Mouse (Mus musculus): ENCODE results near the gene Dhx29. TPM values are rescaled to one million over a fixed set of nuclear protein-coding genes. Genes with fewer than 3 reads are reported as not detected.
A peak's percentile ranks its signal among the peaks of the same experiment; 100 is the strongest.

The Dhx29 gene
- total and polyA plus RNA-seq, 3 experiments = 13.0 to 25.1 (median 21.1) TPM

- H3K9me3 ChIP-seq (replicated peaks; ENCODE audit: low read length) = no peaks in the 10 kb centered on the region
- peaks cover 3 to 14% of the 10 kb centered on the region in 2 experiments; a peak in 3 of 4 replicates for H3K4me1 ChIP-seq (ENCODE audit: control insufficient read depth in 1 of 2, insufficient read depth in 2 of 2)
- H3K27me3 ChIP-seq (replicated peaks) = peaks cover 74% of the 10 kb centered on the region
- in situ Hi-C loops (cut with MboI; ENCODE audit: low pct_ligation_motif_present, low pct_unique_long_range_greater_than_20kb, low sequenced_read_pairs) = loop anchor here (5.0 kb wide), 1 partner anchor 45 kb away; no protein-coding TSS in a partner anchor
- H3K36me3 ChIP-seq (replicated peaks in 1 of 2; ENCODE audit: control insufficient read depth in 1 of 2, insufficient read depth in 1 of 2, low read length in 1 of 2) = no peaks in the 10 kb centered on the region
- H3K27ac ChIP-seq (ENCODE audit: insufficient read depth, low read depth) = no peak within 1 kb of the TSS
- peak within 1 kb of the TSS; percentile 13 to 48 (median 45) for H3K4me3 ChIP-seq (replicated peaks in 1 of 3; ENCODE audit: low read depth in 2 of 3, low read length in 2 of 3, poor library complexity in 1 of 3)
- TF ChIP-seq ETS1 (conservative IDR thresholded peaks at IDR 0.05; ENCODE audit: low read depth, low read length) (peak; percentile 37; the same call in 1 of the 2 replicates), IRF4 (IDR thresholded peaks at IDR 0.05; ENCODE audit: low read depth, low read length) (0 out of 2 replicates have a peak, but pooled peaks have one; percentile 27), MAX (IDR thresholded peaks at IDR 0.05; ENCODE audit: low read length) (peak; percentile 83), HCFC1 (IDR thresholded peaks at IDR 0.05; ENCODE audit: low read depth, low read length) (peak; percentile 47), ZC3H11A (IDR thresholded peaks at IDR 0.05; ENCODE audit: low read depth, low read length) (no peak), EP300 (IDR thresholded peaks at IDR 0.05; ENCODE audit: low read length) (no peak), MYC (IDR thresholded peaks at IDR 0.05; ENCODE audit: low read depth, low read length) (0 out of 2 replicates have a peak, but pooled peaks have one; percentile 31), POLR2A (IDR thresholded peaks at IDR 0.05; ENCODE audit: low read depth, low read length) (peak; percentile 84), MAZ (IDR thresholded peaks at IDR 0.05; ENCODE audit: low read depth, low read length) (0 out of 2 replicates have a peak, but pooled peaks have one; percentile 59), ELF1 (IDR thresholded peaks at IDR 0.05; ENCODE audit: low read depth, low read length) (0 out of 2 replicates have a peak, but pooled peaks have one; percentile 40), MXI1 (IDR thresholded peaks at IDR 0.05; ENCODE audit: low read depth, low read length) (peak; percentile 96), MAFK (IDR thresholded peaks at IDR 0.05; ENCODE audit: insufficient replicate concordance, low read length) (no peak), CTCF (conservative IDR thresholded peaks at IDR 0.05 in 1 of 2, IDR thresholded peaks at IDR 0.05 in 1 of 2; ENCODE audit: low read depth in 2 of 2, low read length in 2 of 2) (no peak), SIN3A (IDR thresholded peaks at IDR 0.05; ENCODE audit: low read length) (peak; percentile 98), TBP (conservative IDR thresholded peaks at IDR 0.05; ENCODE audit: low read depth, low read length) (peak; percentile 60; the same call in 1 of the 2 replicates), USF2 (conservative IDR thresholded peaks at IDR 0.05; ENCODE audit: low read depth, low read length) (no peak), BHLHE40 (IDR thresholded peaks at IDR 0.05; ENCODE audit: low read depth, low read length) (peak; percentile 96), NRF1 (IDR thresholded peaks at IDR 0.05; ENCODE audit: low read depth, low read length) (peak; percentile 34; the same call in 1 of the 2 replicates), ZMIZ1 (IDR thresholded peaks at IDR 0.05; ENCODE audit: low read depth, low read length) (peak; percentile 70; the same call in 1 of the 2 replicates), TCF12 (IDR thresholded peaks at IDR 0.05; ENCODE audit: low read depth, low read length) (peak; percentile 74), NELFE (IDR thresholded peaks at IDR 0.05; ENCODE audit: low read depth, low read length) (peak; percentile 70), UBTF (IDR thresholded peaks at IDR 0.05; ENCODE audit: low read depth, low read length) (peak; percentile 91; the same call in 1 of the 2 replicates)
- peak within 1 kb of the TSS; percentile 80 for H3K4me2 ChIP-seq (ENCODE audit: insufficient read depth, low read depth, poor library complexity, severe bottlenecking)
- dilution Hi-C loops (cut with MboI; ENCODE audit: extremely low pct_ligation_motif_present, extremely low pct_unique_long_range_greater_than_20kb, low sequenced_read_pairs) = no loop called here
- H3K9ac ChIP-seq (ENCODE audit: insufficient read depth, low read depth) = peak within 1 kb of the TSS; percentile 11; the same call in 1 of the 2 replicates
- H3K79me2 ChIP-seq (replicated peaks; ENCODE audit: control insufficient read depth, extremely low read depth, insufficient read depth, poor library complexity, severe bottlenecking) = no peaks in the 10 kb centered on the region
- peak; percentile 80 for DNase-seq (ENCODE audit: extremely low read depth)
Measured at GRCm38 (mm10) chr13:112987532-112987943, 60.3 kb downstream of the Dhx29 start, which contains the start of gene Ccno. TSS of gene Ccno (plus strand) at chr13:112987802.

Data from CH12.LX (cell line).